ENCODE assay signal across 17 mouse cellular contexts in genomic region chr2:160529306-160529705, GRCm38 (mm10).
A peak's percentile ranks its signal among the peaks of the same experiment; 100 is the strongest.
DNase-seq lines count a peak whose midpoint lies in the region.
"Had no signal": no experiment of that assay in that cellular context is flagged by ENCODE, and none has a peak within 500 bp of the region (broad histone marks: within the 10 kb centered on the region; RNA-seq: fewer than 3 reads in every experiment).

No protein-coding gene starts in this region.

- peak; percentile 50 to 72 for DNase-seq in cerebellum, postnatal 10 days
- no peak for DNase-seq in cerebellum, adult 9-10 months
- peak; percentile 6 for DNase-seq in left cerebral cortex, postnatal 4 days
- no peak for DNase-seq in left cerebral cortex, adult 11 months (ENCODE audit: low spot score)
- peak; percentile 3 for DNase-seq in NIH3T3 (ENCODE audit: low read depth)
- peak; percentile 50 to 60 for DNase-seq in heart, postnatal 36 days
- no peak for DNase-seq in B cell, adult 2 months
- no peak for DNase-seq in ovary, postnatal 36 days (ENCODE audit: low spot score)
- DNase-seq: adrenal gland, postnatal 36 days; cerebellum, adult 8-10 months; embryo, embryonic 11 days; gastrocnemius, postnatal 25 days; kidney, adult 9 months; kidney, postnatal 4 days; layer of hippocampus, adult 9-11 months; right cerebral cortex, adult 18-20 months; thymus, postnatal 36 days had no signal

- intact Hi-C loops in left cerebral cortex, postnatal 4 days (cut with DNase I), result no loop called here
- intact Hi-C loops in heart, postnatal 36 days (cut with DNase I), result no loop called here

Comparison
In these comparisons a context has a peak if more than half of its experiments do, and no peak if none do; other contexts are left out.
1. DNase-seq: peak in cerebellum, postnatal 10 days (2 of 2), left cerebral cortex, postnatal 4 days (single experiment), NIH3T3 (single experiment) and heart, postnatal 36 days (2 of 2); none in cerebellum, adult 9-10 months (single experiment), left cerebral cortex, adult 11 months (single experiment), B cell, adult 2 months (0 of 2) and ovary, postnatal 36 days (single experiment).